ENCODE assay signal across 14 mouse cellular contexts in genomic region chr8:114306296-114306695, GRCm38 (mm10).
DNase-seq lines count a peak whose midpoint lies in the region; ATAC-seq and TF ChIP-seq lines count a peak whose summit lies in the region.
"Had no signal": no experiment of that assay in that cellular context is flagged by ENCODE, and none has a peak within 500 bp of the region (broad histone marks: within the 10 kb centered on the region; RNA-seq: fewer than 3 reads in every experiment).

No protein-coding gene starts in this region.

- H3K4me3 ChIP-seq in layer of hippocampus, adult 2 months: no peak overlapping the region
- H3K4me3 ChIP-seq: liver, embryonic 13.5 days; megakaryocyte, embryonic 14.5 days; neural tube, embryonic 15.5 days had no signal

- TF ChIP-seq CTCF in layer of hippocampus, adult 2 months (conservative IDR thresholded peaks at IDR 0.05): no peak

- peak; percentile 4 to 17 for DNase-seq in left cerebral cortex, postnatal 14 days (ENCODE audit: low spot score in 2 of 2)
- DNase-seq in left cerebral cortex, postnatal 25 days (ENCODE audit: low spot score in 2 of 2): no peak
- peak; percentile 9 for DNase-seq in adipocyte (ENCODE audit: low spot score)
- DNase-seq in cerebellum, adult 9-10 months: peak; percentile 62
- peak; percentile 17 to 42 for DNase-seq in layer of hippocampus, adult 2 months (ENCODE audit: low spot score in 2 of 2)
- DNase-seq in liver: no peak
- DNase-seq: adrenal gland, adult 8-10 months; heart, postnatal 4 days; kidney, postnatal 36 days; liver, embryonic 13.5 days; thymus, postnatal 36 days had no signal

- H3K27ac ChIP-seq in layer of hippocampus, adult 2 months: no peak overlapping the region
- H3K27ac ChIP-seq: liver, embryonic 13.5 days; neural tube, embryonic 15.5 days had no signal

- ATAC-seq in megakaryocyte-erythroid progenitor cell, adult 5-6 weeks (replicated peaks; ENCODE audit: low FRiP score, low TSS enrichment, poor library complexity, severe bottlenecking): no peak

- intact Hi-C loops in left cerebral cortex, postnatal 14 days (cut with DNase I): no loop called here
- intact Hi-C loops in left cerebral cortex, postnatal 25 days (cut with DNase I): no loop called here

Comparison
In these comparisons a context has a peak if more than half of its experiments do, and no peak if none do; other contexts are left out.
1. DNase-seq: peak in left cerebral cortex, postnatal 14 days (2 of 2), adipocyte (single experiment), cerebellum, adult 9-10 months (single experiment) and layer of hippocampus, adult 2 months (2 of 2); none in left cerebral cortex, postnatal 25 days (0 of 2) and liver (single experiment).